Mouse (Mus musculus) CH12.LX (cell line): ENCODE data around the gene Dnah5.

Source experiments
- CTCF ChIP-seq, 2 experiments: IDR thresholded peaks in 1 of 2; conservative IDR thresholded peaks in 1 of 2; 2 replicates each; pipeline ENCODE4 v1.5.1; 2011 to 2012; ENCODE audit warnings: low read depth in 2 of 2, low read length in 2 of 2, improper control_type of control experiment in 1 of 2, inconsistent platforms in 1 of 2, mild to moderate bottlenecking in 1 of 2, moderate library complexity in 1 of 2
- E2F4 ChIP-seq: IDR thresholded peaks from 2 replicates; pipeline ENCODE4 v1.6.1; 2011; ENCODE audit warnings: low read depth, low read length, improper control_type of control experiment; ENCODE audit not compliant: insufficient replicate concordance
- HCFC1 ChIP-seq: IDR thresholded peaks from 2 replicates; pipeline ENCODE4 v1.6.1; 2012; ENCODE audit warnings: low read depth, mild to moderate bottlenecking, inconsistent platforms, low read length, improper control_type of control experiment
- MAX ChIP-seq: IDR thresholded peaks from 2 replicates; pipeline ENCODE4 v1.6.1; 2011; ENCODE audit warnings: low read length, improper control_type of control experiment
- MEF2A ChIP-seq: IDR thresholded peaks from 2 replicates; pipeline ENCODE4 v1.6.1; 2014; ENCODE audit warnings: low read depth, mild to moderate bottlenecking, inconsistent platforms, low read length, improper control_type of control experiment, borderline replicate concordance
- POLR2AphosphoS2 ChIP-seq: IDR thresholded peaks from 2 replicates; pipeline ENCODE4 v1.6.1; 2011; ENCODE audit warnings: low read depth, low read length, improper control_type of control experiment
- SIN3A ChIP-seq: IDR thresholded peaks from 2 replicates; pipeline ENCODE4 v1.6.1; 2012; ENCODE audit warnings: low read length, improper control_type of control experiment, inconsistent platforms
- TCF12 ChIP-seq: IDR thresholded peaks from 2 replicates; pipeline ENCODE4 v1.6.1; 2014; ENCODE audit warnings: low read depth, mild to moderate bottlenecking, inconsistent platforms, low read length, improper control_type of control experiment

GRCm38 (mm10) chr15:28439702-28440101, 236.2 kb downstream of the Dnah5 start:
- TF ChIP-seq TCF12, result no peak
- no peak for TF ChIP-seq CTCF (conservative IDR thresholded peaks at IDR 0.05 in 1 of 2, IDR thresholded peaks at IDR 0.05 in 1 of 2; ENCODE audit: low read depth in 2 of 2, low read length in 2 of 2)
- no peak for TF ChIP-seq MEF2A
- TF ChIP-seq SIN3A, result no peak
- no peak for TF ChIP-seq E2F4
- TF ChIP-seq MAX, result no peak
- no peak for TF ChIP-seq POLR2AphosphoS2
- TF ChIP-seq HCFC1, result no peak
